Mouse (Mus musculus): ENCODE measurements around the gene Magi1. TPM values are rescaled to one million over a fixed set of nuclear protein-coding genes. Genes with fewer than 3 reads are reported as not detected.

Gene Magi1
- total RNA-seq, 2 experiments from 2014 or later, result 7.1 to 9.8 TPM

GRCm38 (mm10) chr6:93819888-93820287 lies 463.8 kb downstream of the Magi1 start:
- DNase-seq, result peak; percentile 41

DNA sequence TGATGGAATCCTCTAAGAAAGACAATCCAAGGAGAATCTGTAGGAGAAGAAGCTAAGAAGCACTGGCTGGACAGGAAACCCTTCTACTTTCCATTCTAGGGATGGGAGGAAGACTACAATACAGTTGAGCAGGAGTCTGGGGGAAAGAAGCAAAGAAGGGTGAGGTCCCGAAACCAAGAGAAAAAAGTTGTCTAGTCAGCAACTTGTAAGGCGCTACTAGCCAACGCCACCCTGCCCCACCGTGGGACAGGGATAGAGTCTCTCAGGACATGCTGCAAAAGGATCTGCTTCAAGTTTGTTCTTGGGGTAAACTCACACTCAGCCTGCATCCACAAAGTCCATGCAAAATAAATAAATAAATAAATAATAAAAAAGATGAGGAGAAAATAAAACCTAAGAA lies 464.4 kb downstream of the Magi1 start:
- no peak for DNase-seq

DNA sequence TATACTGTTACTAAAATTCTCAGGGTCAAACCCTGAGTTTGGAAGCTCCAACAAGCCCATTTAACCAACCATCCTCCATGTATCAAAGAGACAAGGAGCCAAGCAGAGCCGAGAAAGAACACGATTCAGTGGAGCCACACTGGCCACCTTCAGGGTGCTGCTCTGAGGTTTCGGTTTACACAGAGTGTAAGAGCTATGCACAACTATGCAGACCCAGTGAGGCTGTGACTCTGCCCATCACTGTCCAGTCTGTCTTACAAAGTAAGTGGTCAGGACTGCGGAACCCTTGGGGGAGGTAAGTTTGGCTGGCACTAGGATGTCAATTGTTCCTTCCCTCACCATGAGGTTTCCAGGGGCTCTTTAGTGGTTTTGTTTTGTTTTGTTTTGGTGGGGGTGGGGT lies 465.2 kb downstream of the Magi1 start:
- DNase-seq, result no peak

DNA sequence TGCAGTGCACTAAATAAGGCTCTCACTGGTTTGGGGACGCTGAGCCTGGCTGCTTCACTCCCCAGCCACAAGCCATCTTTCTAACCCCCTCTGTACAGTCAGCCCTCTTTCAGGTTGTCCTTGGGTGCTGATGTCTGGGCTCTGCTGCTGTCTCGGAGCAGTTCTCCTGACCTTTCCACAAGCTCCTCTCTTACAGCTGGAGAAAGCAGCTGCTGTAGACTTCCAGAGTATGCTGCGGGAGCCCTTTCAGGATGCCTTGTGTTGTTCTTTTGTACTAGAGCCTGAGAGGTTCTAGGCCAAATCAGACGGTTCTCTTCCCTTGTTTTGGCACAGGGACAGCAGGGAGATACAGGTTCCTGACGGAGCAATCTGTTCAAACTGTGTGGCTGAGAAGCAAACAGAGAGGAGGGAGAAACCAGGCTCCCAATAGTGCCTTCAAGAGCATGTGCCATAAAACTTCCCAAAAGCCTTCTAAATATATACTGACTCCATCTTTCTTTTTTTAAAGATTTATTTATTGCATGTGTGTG lies 478.2 kb downstream of the Magi1 start:
- no peak for DNase-seq

GRCm38 (mm10) chr6:93802390-93802789 lies 481.3 kb downstream of the Magi1 start:
- no peak for DNase-seq

DNA sequence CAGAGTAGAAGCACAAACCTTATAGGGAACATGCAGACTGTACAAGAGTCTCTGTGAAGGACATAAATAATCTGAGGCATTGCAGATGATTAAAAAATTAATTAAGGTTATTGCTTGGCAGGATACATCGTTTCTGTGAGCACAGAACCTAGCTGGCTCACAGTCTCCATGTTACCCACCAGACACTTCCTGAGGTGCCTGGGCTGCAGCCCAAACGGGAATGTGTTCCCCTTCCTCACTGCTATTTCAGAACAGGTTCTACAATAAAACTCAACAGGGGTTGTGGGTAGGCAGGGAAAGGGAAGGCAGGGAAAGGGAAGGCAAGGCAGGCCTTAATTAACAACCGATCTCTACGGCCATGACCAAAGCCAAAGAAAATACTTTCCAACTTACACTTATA lies 483.3 kb downstream of the Magi1 start:
- no peak for DNase-seq

GRCm38 (mm10) chr6:93792309-93793215 lies 491.2 kb downstream of the Magi1 start:
- DNase-seq, result no peak

DNA sequence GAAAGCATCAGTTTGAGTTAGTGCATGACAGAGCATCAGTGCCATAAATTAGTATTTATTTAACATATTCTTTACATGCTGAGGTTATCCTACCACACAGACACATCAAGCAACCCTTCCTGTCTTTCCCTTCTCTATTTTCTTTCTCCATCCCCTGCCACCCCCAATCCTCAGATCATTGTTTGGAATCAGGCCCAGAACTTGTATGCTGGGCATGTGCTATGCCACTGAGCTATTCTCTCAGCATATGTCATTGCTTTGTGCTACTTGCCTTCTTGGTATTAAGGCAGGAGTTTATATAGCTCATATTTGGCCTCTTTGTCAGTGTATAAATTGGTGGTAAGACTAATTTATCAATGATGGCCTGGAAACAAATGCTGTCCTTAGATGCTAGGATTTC lies 494.0 kb downstream of the Magi1 start:
- DNase-seq, result no peak

DNA sequence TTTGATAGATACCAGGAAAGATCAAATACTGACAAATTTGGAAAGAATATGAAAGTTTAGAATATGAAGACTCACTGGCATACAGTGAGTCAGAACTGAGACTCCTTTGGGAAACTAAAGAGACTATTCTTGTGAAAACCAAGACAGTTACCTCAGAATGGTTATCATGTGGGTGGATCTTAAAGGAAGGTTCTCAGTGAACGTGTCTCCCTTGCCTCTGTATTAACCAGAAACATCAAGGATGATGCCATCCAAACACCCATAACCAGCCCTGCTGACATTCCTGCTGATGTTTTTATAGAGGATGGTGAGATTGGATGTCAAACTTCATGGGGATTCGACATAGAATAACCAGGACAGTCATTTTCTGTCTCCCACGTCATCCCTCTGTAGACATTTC lies 496.7 kb downstream of the Magi1 start:
- DNase-seq, result no peak

DNA sequence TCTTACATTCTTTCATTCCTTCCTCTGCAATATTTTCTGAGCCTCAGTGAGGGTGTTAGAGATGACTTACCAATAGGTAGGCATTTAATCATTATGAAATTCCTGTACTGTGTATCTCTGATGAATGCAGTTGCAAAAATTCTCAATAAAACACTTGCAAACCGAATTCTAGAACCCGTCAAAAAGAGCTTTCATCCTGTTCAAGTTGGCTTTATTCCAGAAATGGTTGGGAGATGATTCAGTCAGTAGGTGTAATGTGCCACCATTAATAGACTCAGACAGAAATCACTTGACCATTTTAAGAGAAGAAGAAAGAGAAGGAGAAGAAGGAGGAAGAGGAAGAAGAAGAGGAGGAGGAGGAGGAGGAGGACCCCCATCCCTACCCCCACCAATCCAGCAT lies 497.5 kb downstream of the Magi1 start:
- no peak for DNase-seq

- DNase-seq, result no peak
Observed at GRCm38 (mm10) chr6:93771081-93771480, 512.6 kb downstream of the Magi1 start.

DNA sequence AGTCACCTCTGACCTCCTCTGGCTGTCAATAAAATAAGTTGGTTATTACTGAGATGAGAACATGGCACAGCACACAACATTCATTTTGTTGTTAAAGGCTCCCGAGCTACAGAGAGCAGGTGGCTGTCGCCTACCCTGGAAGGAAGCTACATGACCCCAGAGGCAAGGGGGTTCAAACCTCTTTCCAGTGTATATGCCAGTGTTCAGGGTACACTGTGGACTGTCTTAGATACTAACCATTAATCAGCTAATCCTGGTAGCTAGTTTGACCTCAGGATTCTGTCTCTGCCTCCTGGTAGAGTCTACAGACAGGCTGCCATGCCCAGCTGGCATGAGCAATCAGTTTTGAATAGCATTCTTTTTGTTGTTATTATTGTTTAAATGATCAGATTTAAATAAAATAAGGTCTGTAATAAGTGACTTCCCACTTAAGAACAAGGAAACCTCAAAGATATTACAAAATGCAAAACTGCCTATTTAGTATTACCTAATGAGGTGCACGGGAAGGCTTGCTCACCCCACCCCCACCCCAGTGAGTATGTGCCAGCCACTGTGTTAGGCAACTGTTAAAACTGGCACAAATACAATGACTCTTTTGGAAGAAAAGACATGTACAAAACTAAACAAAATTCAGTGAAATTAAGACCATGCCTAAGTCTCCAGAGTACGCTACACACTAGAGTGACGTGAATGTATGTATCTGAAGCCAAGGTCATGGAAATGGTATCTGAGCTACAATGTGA lies 513.3 kb downstream of the Magi1 start:
- no peak for DNase-seq

- DNase-seq, result no peak
Observed at GRCm38 (mm10) chr6:93758114-93758513, 525.6 kb downstream of the Magi1 start.

DNA sequence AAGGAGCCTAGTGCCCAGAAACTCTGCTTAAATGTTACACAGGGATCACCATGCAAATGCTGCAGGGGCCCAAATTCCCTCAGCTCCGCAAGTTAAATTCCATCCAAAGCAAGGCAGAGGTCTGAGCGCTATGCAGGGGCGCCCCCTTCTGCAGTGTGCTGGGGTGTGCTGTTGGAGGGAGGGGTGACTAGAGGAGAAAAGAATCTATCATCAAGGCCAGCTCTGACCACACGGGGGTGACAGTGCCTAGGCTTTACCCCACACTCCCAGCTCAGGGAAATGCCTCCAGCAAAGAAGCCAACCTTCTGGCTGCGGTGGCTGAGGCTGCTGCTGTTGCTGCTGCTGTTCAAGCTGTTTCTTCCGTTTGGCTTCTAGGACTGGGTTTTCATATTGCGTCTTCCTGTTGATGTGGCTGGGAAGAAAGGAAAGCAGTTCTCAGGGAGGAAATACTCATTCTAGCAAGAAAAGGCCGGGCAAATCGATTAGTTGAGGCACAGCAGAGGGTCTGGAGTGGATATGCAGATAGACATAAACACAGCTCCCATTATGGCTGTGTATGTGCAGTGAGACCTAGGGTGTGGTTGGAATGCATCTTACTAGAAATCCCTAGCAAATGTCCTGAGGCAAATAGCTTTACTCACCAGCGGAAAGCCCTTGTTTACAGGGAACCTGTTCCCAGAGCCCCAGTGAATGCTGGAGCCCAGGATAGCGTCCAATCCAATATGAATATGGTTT lies 526.2 kb downstream of the Magi1 start:
- DNase-seq, result peak; percentile 73

DNA sequence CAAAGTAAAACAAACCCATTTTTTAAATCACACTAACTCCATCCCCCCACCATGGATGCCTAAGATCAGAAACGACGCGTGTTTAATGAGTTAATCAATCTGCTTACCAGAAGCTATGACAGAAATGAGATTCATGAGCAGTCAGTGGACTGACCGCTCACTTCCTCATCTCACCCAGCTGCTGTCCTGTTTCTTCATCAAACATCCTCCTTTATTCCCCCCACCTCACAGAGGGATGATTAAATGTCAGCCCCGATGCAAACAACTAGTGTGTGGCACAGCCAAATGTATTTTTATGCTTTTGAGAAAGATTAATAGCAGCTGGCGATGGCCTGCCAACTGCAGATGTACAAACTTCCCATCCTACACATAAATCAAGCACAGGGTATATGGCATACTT lies 540.6 kb downstream of the Magi1 start:
- no peak for DNase-seq

GRCm38 (mm10) chr6:93739786-93740185 lies 543.9 kb downstream of the Magi1 start:
- DNase-seq, result no peak

DNA sequence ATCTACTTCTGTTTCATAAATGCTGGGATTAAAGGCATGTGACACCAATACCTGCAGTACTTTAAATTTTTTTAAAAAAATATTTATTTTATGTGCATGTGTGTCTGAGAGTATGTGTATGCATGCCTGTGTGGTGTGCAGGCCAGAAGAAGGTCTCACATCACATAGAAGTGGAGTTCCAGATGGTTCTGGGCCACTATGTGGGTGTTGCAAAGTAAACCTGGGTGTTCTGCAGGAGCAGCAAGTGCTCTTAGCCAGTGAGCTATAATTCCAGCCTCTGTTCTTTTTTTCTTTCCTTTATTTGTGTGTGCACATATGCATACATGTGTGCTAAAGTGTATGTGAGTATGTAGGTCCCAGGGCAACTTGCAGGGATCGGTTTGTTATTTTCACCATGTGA lies 546.6 kb downstream of the Magi1 start:
- DNase-seq, result no peak

DNA sequence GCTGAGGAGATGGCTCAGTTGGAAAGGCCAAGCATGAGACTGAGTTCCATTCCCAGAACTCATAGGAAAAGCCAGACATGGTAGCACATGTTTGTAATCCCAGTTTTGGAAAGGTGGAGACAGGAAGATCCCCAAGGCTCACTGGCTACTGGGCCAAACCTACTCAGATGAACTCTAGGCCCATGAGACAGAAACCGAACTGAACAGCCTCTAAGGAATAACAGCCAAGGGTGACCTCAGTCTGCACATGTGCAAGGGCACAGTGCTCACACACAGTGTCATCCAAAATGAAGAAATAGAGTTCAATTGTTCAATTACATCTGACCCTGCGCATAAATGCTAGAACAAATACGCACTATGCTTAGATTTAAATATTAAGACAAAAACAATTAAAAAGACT lies 547.6 kb downstream of the Magi1 start:
- no peak for DNase-seq

DNA sequence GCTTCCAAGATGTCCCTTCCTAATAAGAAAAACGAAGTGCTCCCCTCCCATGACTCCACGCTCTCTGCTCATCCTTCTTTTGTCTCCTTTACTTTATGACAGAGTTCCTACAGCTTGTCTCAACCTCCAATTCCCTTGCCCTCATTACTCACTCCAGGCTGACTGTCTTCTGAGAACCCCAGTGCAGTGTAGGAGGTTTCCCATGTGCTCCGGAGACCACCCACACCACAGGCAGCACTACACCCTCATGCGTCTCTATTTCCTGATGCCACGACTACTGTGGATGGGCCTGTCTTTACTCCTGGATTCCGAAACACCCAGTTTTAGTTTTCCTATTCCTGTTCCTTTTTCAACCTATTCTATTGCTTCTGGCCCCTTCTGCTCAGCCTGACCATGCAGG lies 549.9 kb downstream of the Magi1 start:
- DNase-seq, result no peak

- no peak for DNase-seq
Observed at GRCm38 (mm10) chr6:93729702-93730101, 554.0 kb downstream of the Magi1 start.

DNA sequence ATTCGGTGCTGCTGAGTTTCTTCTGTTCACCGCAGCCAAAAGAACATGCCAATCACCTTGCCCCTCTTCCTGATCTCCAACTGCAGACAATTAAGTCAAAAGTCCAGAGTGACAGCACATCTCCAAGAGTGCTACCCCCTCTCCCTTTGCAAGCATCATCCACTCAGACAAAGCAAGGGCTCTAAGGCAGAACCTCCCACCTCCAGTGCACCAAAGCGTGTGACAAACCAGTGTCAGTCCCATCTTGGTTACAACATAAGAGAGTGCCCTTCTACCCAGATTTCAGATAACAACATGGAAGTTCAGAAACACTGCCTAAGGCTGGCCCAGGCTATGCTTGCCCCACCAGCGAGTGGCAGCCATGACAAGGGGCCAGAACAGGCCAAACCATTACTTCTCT lies 554.9 kb downstream of the Magi1 start:
- no peak for DNase-seq

DNA sequence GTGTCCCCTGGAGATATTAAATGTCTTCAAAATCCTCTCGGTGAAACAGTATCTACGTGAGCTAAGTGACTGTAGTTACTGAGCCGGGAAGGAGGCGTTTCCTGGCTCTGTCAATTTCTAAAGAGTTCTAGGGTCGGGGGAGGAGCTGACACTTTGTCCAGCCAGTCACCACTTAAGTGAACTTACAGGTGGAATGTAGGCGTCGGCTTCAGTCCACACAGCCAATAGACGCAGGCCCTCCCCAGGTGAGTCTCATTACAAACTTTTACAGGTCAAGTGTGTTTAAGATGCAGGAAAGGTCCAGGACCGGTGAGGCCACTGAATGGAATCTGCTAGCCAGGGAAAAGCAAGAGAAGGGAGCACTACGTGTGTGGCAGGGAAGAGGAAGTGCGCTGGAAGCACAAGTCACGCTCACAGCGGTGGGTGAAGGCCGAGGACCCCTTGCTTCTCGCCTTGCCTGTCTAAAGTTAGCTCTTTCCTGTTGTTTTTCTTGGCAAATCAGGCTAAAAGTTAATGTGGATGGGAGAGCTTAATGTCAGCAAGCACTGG lies 556.0 kb downstream of the Magi1 start:
- DNase-seq, result no peak

Measured in gastrocnemius, postnatal 10 days (tissue).